Mouse (Mus musculus): Measurements from ENCODE around the gene Glud1.
"Not testable (repeated sequence)": the region's sequence is repeated elsewhere in the genome, so short reads cannot be mapped to it uniquely, and the experiment has no call there.

Gene Glud1

DNA sequence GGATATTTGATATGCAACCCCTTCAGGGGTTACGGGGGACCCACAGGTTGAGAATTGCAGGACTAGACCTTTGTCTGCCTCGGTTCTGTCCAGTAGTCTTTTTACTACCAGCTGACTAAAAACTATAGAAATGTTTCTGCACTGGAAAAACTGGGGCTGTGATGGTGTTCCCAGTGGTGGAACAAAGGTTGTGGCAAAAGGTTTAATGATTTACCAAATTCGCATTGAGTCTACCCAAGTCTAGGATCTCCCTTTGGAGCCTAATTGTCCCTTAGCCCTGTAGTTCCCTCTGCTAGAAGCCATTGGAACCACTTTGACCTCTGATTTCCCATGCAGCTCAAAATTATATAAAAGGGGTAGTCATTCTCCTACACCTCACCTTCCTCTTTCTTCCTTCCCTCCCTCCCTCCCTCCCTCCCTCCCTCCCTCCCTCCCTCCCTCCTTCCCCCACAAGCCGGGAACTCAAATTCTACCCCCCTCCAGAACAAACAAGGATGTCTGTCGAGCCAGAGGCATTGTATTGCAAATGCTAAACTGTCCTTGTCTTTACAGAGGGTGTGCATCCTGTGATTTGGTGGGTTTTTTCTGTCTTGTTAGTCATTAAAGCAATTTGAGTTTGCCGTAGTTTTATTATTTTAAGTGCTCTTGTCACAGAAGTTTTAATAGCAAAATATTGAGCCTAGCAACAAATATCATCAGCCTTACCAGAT, 2.0 kb downstream of the Glud1 start:
- DNase-seq (ENCODE audit: low spot score): no peak

DNA sequence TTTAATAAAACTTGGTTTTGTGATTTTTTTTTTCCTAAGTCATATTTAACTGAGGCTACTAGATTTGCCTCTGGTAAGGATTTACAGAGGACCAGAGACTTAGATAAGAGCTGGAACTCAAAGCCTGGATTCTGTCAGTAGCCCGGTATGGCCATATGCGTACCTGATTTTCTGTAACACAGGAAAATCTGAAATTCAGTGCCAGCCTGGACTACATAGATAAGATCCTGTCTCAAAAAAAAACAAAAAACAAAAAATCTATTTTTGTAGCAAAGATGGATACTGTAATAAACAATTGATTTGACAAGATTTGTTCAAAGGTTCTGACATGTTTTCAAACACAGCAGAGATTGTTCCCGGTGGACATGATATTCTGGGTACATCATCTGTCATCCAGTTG, 3.1 kb downstream of the Glud1 start:
- DNase-seq (ENCODE audit: low spot score): no peak

DNA sequence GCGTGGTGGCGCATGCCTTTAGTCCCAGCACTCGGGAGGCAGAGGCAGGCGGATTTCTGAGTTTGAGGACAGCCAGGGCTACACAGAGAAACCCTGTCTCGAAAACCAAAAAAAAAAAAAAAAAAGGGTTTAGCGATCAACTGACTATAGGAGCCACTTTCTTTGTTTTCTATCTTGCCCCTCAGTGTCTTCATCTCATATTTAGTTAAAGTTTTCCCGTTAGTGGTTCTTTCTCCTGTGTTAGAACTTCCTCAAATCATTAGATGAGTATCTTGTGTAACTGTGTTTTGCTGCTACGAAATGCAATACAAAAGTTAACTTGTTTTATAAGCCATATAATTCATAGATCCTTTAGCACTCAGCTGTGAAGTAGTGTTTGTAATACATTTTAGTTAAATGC, 3.9 kb downstream of the Glud1 start:
- DNase-seq (ENCODE audit: low spot score): not testable (repeated sequence)

DNA sequence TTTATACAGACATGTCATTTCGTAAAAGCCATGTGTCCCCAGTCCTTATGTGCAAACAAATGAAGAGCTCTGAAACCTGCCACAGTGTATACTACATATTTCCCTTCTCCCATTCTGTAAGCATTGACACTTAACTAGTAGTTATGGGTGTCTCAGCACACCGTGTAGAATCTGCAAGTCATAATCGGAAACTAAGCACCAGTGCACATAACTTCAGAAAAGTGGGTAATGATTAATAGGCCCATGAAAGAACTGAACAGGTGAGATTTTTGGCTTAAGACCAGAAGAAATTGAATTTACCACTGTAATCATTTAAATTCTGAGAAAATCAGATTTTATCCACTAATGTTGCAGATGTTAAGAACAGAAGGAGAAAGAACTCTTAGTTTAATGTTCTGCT, 4.3 kb downstream of the Glud1 start:
- DNase-seq (ENCODE audit: low spot score): no peak

DNA sequence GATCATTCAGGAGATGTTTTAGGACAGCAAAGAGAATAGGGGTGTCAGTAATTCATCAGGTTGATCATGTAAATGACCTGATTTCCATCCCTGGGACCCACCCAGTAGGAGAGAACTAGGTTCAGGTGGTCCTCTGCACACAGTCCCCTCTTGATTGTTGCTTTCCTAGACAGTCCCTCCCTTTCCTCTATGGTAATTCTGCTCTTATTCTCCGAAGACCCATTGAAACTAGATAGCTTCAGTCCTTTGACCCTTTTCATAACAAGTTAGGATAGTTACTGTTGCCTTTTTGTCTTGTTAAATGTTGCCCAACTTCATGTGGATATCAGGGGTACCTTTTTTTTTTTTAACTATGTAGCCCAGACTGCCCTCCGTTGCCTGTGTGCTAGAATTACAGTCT, 5.8 kb downstream of the Glud1 start:
- no peak for DNase-seq (ENCODE audit: low spot score)

DNA sequence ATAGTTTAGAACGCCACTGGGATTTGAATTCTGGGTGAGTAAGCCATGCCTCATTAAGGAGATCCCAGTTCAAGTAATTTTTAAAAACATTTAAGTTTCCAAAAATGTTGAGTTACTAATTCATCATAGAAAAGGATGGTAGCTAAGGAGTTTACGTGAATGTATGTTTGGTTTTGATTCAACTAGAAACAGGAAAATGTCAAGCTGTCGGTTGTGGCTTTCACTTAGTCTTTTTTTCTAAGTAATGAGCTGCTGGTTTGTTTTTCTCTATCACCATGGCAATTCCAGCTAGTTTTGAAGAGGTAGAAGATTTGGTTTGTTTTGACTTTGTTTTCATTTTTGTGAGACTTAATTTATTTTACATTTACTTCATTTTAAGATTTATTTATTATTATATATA, 6.9 kb downstream of the Glud1 start:
- DNase-seq (ENCODE audit: low spot score): no peak

DNA sequence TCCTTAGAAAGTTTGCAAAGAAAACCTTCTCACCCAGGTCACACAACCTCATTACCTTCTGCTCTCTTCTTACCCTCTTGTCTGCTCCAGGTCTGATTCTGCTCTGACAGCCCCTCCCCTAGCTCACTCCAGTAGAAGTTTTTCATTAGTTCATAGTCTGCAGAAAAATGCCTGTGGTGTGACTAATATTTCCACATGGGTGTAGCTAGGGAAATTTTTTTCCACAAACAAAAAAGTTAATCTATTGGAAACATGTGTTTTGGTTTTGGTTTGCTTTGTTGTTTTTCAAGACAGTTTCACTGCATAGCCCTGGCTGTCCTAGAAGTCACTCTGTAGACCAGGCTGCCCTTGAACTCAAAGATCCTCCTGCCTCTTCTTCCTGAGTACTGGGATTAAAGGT, 7.6 kb downstream of the Glud1 start:
- DNase-seq (ENCODE audit: low spot score): no peak

DNA sequence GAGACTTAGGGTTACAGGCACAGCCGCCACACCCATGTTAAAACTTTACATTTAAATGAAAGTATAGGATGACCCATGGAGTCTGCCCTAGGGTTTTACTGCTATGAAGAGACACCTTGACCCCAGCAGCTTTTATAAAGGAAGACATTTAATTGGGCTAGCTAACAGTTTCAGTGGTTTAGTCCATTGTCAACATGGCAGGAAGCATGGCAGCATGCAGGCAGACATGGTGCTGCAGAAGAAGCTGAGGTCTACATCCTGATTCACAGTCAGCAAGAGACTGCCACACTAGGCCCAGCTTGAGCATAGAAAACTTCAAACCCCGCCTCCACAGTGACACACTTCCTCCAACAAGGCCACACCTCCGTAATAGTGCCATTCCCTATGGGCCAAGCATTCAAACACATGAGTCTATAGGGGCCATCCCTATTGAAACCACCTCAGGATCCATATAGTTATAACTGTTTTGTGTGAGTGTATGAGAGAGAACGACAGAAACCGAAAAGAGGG, 13.1 kb downstream of the Glud1 start:
- no peak for DNase-seq (ENCODE audit: low spot score)

DNA sequence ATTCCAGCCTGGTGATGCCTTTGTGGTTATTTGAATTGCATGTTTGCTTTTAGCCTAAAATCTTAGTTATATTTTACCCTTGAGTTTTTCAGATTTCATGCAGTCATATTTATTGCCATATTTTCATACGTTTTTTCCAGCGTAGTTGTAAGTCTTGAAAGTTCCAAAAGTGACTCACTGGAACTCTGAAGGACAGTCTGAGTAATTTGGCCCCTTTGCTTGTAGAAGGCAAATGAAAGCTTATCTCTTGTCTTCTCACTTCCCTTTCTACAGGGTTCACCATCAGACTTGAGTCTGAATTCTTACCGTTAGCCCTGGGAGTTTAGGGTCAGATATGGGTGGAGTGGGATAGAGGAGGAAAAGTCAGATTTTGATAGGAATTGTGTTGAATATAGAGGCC, 16.1 kb downstream of the Glud1 start:
- no peak for DNase-seq (ENCODE audit: low spot score)

DNA sequence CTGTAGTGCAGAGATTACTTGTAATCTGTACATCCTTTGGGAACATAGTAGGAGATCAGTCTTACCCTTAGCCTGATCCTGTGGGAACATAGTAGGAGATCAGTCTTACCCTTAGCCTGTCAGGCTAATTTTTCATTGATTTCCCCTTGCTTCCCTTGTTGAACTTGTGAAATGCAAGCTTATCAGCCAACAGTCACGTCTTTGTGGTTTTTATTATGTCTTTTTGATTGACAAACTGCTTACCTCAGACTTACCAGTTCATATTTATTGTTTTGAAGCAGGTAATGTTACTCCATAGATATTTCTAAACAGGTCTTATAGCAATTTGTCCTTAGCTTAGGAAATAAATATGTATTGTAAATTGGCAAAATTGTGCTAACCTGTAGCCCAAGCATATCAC, 17.1 kb downstream of the Glud1 start:
- no peak for DNase-seq (ENCODE audit: low spot score)

DNA sequence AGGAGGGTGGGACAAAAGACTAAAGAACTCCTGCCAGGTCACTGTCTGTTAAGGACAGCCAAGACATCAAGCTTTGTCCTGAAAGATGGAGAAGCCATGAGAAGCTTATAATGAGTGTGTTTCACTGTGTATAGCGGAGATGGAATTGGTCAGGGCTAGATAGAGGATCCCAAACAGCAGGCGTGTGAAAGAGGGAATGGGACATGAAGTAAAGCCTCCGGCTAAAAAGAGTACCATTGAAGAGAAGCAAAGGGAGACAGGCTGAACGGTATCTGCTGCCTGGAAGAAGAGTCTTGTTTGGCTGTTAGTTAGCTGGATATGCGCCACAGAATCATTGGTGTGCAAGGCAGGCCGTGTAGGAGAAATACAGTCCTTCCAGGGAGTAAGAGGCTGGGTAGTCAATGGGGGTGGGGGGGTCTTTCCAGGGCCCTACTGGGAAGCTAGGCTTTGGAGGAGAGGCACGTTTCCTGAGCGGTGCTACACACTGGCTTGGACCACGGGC, 20.2 kb downstream of the Glud1 start:
- DNase-seq (ENCODE audit: low spot score): no peak

DNA sequence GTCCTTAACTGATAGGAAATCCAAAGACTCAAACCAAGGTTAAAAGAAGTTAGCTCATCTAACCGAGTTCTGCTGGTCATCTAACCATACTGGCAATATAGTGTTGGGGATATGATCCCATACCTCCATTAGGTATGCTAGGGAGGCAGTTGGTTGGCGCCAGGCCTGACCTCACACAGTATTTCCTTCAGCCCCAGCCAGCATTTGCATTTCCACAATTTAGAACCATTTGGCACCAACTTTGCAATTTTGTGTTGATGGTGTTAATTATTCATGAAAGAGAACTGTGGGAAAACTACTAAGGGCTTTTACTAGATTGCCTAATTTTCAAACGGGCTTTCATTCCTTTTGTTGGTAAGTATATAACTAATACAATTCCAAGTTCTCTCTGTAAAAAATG, 21.4 kb downstream of the Glud1 start:
- DNase-seq (ENCODE audit: low spot score): no peak

DNA sequence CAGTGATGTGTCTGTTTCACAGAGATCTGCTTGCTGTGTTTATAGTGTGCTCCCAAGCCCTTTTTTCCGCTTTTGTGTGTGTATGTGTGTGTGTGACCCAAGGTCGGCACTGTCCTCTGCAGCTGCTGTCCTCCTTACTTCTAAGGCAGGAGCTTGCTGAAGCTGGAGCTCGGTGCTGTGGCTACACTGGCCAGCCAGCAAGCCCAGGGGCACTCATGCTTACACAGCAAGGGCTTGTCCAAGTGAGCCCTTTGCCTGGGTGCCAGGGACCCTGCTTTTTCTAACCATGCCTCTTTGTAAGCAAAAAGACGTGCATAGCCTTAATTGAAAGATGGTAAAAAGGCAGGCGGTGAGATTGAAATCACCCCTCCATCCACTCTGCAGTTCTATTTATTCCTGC, 21.9 kb downstream of the Glud1 start:
- DNase-seq (ENCODE audit: low spot score): no peak

DNA sequence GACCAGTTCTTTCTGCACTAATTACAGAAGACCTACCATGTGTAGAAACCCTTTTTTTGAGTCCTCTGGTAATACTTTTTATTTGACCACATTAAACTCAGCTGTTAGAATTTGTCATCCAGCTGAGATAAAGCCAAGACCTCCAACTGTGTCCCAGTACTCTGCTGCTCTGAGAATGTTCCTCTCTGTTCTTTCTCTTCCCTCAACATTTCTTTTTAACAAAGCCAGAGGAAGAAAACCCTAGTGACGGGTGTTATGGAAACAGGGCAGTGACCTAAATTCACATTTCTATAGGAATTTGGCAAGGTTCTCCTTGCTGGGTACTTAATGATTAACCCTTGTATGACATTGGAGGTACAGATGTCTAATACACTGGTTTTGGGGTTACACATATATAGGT, 28.9 kb downstream of the Glud1 start:
- no peak for DNase-seq (ENCODE audit: low spot score)

DNA sequence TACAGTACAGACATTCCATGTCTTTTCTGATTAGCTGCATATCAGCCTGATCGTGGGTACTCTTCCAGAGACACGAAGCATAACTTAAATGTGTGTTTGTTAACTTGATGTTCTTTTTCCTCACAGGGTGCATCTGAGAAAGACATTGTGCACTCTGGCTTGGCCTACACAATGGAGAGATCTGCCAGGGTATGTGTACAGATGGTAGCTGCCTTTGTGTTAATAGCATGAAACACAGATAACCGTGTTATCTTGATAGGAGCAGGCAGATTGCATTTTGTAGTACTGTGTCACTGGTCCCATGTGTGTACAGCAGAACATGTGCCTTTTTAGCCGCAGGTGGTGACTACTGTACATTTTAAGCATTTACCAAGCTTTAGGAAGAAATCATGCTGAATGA, 31.5 kb downstream of the Glud1 start:
- DNase-seq (ENCODE audit: low spot score): no peak

DNA sequence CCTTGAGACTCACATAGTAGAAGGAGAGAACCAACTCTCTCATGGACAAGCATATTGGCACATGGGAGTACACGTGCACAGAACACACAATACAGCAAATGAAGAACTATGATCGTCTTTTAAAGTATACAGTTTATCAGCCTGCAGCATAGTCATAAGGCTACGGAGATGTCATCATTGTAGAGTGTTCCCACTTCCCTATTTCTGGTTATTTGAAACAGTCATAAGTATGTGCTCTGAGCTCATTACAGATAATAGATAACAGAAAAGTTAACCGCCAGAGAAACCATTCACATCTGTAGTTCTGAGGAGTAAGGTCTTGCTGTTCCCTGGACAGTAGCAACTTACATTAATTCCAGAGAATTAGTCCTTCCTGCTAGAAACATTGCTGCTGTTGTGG, 32.6 kb downstream of the Glud1 start:
- no peak for DNase-seq (ENCODE audit: low spot score)

DNA sequence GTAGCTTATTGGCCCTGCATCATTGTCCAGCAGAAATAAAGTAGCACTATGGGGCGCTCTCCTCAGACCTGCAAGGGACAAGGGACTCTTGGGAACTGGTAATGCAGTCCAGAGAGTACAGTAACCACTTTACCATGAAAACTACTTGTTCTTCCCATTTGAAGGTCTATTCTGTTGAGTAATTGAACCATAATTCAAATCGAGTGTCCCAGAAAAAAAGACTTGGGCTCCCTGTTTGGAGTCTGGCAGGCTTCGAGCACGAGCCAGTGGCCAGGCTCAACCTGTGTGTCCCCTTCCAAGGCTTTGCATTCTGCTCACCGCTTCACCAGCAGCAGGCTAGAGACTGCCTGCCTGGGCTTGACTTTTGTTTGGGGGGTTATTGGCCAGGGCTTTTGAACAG, 33.8 kb downstream of the Glud1 start:
- DNase-seq (ENCODE audit: low spot score): no peak

DNA sequence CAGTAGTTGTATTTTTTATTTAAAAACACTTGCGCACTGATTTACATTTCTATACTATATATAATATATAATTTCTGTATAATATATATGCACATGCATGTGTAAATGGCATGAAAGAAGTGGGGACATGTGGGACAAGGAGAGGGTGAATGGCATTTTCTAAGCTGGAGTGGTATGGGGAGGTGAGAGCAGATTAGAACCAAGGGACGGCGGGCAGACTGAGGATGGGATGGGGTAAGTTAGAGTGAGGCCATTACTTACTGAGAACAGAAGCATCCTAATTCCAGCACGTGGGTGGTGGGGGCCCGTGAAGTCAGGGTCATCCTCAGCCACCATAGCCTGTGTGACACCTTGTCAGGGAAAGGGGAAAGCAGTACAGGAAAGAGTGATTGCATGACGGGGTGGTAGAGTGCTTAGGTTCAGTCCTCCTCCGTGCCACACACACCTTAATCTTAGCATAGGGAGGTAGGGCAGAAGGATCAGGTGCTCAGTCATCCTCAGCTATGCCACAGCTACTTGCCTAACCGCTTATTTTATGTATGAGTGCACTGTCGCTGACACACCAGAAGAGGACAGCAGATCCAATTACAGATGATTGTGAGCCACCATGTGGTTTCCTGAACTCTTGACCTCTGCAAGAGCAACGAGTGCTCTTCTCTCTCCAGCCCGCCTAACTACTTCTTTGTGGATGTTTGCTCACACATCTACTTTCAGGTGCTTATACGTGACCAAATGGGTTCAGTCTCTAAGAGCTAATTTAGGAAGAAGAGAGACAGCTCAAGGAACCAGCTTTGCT, 35.4 kb downstream of the Glud1 start:
- no peak for DNase-seq (ENCODE audit: low spot score)

DNA sequence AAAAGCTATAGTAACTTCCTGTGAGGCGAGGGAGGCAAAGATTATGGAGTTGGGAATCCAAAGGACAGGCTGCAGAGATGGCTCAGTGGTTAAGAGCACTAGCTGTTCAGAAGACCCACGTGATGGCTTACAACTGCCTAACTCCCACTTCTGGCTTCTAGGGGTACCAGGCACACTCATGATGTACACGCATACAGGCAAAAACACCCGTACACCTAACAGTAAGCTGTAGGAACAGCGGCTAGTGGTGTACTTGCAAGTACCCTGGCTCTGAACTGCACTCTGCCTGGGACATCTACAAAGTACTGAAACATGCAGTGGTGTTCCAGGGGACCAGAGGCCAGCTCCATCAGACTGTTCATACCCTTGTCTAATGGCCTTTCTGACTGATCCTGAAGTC, 36.6 kb downstream of the Glud1 start:
- DNase-seq (ENCODE audit: low spot score): no peak

DNA sequence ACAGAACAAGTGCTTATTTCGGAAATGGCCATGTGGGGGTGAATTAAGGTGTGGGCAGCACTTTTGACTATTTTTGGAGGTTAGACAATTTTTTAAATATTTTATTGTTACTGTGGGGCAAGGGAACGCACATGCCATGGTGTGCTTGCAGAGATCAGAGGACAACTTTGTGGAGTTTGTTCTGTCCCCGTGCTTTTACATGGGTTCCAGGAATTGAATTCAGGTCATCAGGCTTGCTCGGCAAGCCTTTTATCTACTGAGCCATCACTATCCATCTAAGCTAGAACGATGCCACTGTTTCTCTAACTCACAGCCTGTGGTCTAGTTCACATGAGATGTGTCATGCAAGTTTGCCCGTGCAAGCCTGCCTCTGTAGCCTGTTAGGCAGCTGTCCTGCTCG, 37.8 kb downstream of the Glud1 start:
- no peak for DNase-seq (ENCODE audit: low spot score)

DNA sequence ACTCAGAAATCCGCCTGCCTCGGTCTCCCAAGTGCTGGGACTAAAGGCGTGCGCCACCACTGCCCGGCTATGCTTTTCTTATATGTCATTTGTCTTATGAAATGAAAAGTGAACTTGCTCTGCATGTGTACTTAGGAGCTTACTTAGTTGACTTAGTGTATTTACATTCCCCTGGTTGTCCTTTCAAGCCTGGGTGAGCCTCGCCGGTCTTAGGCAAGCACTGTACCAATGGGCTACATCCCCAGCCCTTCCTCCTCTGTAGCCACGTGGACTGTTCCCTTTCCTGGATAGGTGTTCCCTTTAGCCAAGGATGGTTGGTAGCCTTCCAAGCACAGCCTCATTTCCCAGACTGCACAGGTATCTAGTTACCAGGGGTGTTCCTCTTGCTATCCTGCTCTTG, 38.5 kb downstream of the Glud1 start:
- no peak for DNase-seq (ENCODE audit: low spot score)

DNA sequence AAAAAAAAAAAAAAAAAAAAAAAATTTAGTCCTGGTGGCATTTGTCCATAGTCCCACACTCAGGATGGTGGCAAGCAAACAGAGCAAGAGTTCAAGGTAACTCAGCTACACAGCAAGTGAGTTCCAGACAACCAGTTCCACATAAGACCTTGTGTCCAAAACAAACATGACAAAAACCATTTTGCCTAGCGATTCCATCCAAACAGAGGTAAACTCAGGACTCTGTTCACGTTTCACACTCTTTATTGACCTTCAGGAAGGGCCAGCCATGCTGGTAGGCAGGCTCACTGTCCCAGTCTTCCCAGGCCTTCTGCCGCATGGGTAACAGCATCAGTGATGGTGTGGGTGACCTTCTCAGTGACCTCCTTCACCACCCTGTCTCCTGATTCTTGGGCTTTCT, 41.1 kb downstream of the Glud1 start:
- DNase-seq (ENCODE audit: low spot score): no peak

DNA sequence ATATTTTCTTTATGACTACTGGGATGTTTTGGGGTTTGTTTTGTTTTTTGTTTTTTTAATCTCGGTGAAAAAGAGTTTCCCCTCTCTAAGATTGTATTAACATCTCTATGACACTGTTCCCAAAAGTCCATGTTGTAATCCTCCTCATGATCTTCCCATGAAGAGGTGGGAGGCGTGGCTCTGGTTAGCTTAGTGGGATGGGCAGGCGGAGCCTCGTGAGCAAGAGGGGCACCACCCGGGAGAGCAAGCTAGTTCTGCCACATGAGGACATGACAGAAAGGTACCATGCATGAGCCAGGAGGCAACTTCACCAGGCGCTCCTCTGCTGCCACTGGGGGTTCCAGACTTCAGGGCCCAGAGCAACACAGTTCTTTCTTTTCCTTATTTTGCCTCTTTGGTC, 42.0 kb downstream of the Glud1 start:
- no peak for DNase-seq (ENCODE audit: low spot score)

DNA sequence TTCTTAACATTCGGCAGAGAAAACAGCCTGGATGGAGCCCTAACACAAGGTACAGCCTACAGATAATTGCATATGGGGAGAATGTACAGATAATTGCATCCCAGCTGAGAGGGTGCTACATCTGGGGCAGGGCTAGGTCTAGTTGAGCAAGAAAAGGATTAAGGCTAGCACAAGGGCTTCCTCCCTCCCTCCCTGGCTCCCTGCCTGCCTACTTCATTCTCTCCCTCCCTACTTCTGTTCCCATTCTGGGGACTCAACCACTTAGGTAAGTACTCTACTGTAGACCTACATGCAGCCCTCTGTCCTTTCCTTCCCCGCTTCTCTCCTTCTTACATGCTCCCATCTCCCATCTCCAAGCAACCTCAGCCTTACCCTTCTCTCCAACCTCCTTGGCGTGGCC, 42.8 kb downstream of the Glud1 start:
- no peak for DNase-seq (ENCODE audit: low spot score)
